Mouse (Mus musculus) neural tube, embryonic 13.5 days (tissue): ENCODE results near the gene Fcgr3. TPM values are rescaled to one million over a fixed set of nuclear protein-coding genes. Genes with fewer than 3 reads are reported as not detected.
"Not testable (repeated sequence)": the region's sequence is repeated elsewhere in the genome, so short reads cannot be mapped to it uniquely, and the experiment has no call there.

ENCODE experiments used
- ATAC-seq: fragments of 200-750 bp; cut with Nextera tagmentation; 2 replicates; pipeline ENCODE4 v1.8.0; 2017; ENCODE audit warnings: low read depth, mild to moderate bottlenecking, moderate TSS enrichment, moderate library complexity
- H3K27ac ChIP-seq: fragments of 300-500 bp; sonication (generic); replicated peaks from 2 replicates; pipeline ENCODE4 v1.5.1; 2015; ENCODE audit warnings: moderate library complexity, mild to moderate bottlenecking, inconsistent platforms
- H3K27me3 ChIP-seq: fragments of 300-500 bp; sonication (generic); 2 replicates; pipeline ENCODE4 v1.6.1; 2015; ENCODE audit warnings: mild to moderate bottlenecking, inconsistent platforms
- H3K36me3 ChIP-seq: fragments of 300-500 bp; sonication (generic); 2 replicates; pipeline ENCODE4 v1.6.1; 2015; ENCODE audit warnings: mild to moderate bottlenecking, inconsistent platforms
- H3K4me1 ChIP-seq: fragments of 300-500 bp; sonication (generic); replicated peaks from 2 replicates; pipeline ENCODE4 v1.6.1; 2015; ENCODE audit warnings: inconsistent platforms
- H3K4me2 ChIP-seq: fragments of 300-500 bp; sonication (generic); 2 replicates; pipeline ENCODE4 v1.6.1; 2015; ENCODE audit warnings: inconsistent platforms, mild to moderate bottlenecking, moderate library complexity
- H3K4me3 ChIP-seq: fragments of 300-500 bp; sonication (generic); 2 replicates; pipeline ENCODE4 v1.5.1; 2015; ENCODE audit warnings: mild to moderate bottlenecking, inconsistent platforms
- H3K9ac ChIP-seq: fragments of 300-500 bp; sonication (generic); 2 replicates; pipeline ENCODE4 v1.6.1; 2015; ENCODE audit warnings: moderate library complexity, mild to moderate bottlenecking, inconsistent platforms
- H3K9me3 ChIP-seq: fragments of 300-500 bp; sonication (generic); 2 replicates; pipeline ENCODE4 v1.6.1; 2016; ENCODE audit warnings: inconsistent platforms
- WGBS: fragments of 180-500 bp; shearing (Covaris S2); methylation state at CpG from one replicate; pipeline ENCODE4 v1.1.7; 2015; 5-methylcytosine and 5-hydroxymethylcytosine counted together
- polyA plus RNA-seq: library from polyadenylated mRNA; unstranded; fragments of >200 nt; fragmentation: Nextera tagmentation; extraction: Ambion mirVana; gene quantifications from 2 replicates; pipeline ENCODE4 v1.2.1, GENCODE M21; 2015

Gene Fcgr3
- polyA plus RNA-seq, 1 experiment from 2014 or later, result 9.0 TPM

- Histone ChIP-seq H3K4me1 (peaks cover 7% of the 10 kb centered on the region), H3K9me3 (no peaks in the 10 kb centered on the region), H3K4me2 (peak overlapping the region; percentile 60), H3K9ac (peak overlapping the region; percentile 73), H3K27me3 (peaks cover 3% of the 10 kb centered on the region; the same call in 1 of the 2 replicates), H3K27ac (peak overlapping the region; percentile 82), H3K36me3 (no peaks in the 10 kb centered on the region), H3K4me3 (peak overlapping the region; percentile 64)
- WGBS, result under 1% methylated on average over 40 of the region's 40 CpGs
- ATAC-seq, result peak; percentile 91
Measured at GRCm38 (mm10) chr1:171101733-171102546, 37.2 kb upstream of the Fcgr3 start.

- 60% methylated on average over 2 of the region's 2 CpGs for WGBS
- H3K9ac ChIP-seq, result no peak overlapping the region
- no peaks in the 10 kb centered on the region for H3K9me3 ChIP-seq
- no peak overlapping the region for H3K27ac ChIP-seq
- no peak overlapping the region for H3K4me3 ChIP-seq
- peak overlapping the region; percentile 60; the same call in 1 of the 2 replicates for H3K4me2 ChIP-seq
- H3K27me3 ChIP-seq, result peaks cover 7% of the 10 kb centered on the region; the same call in 1 of the 2 replicates
- H3K36me3 ChIP-seq, result no peaks in the 10 kb centered on the region
- H3K4me1 ChIP-seq, result peaks cover 7% of the 10 kb centered on the region
- ATAC-seq, result no peak
Measured at GRCm38 (mm10) chr1:171101033-171101432, 36.3 kb upstream of the Fcgr3 start.

- Histone ChIP-seq H3K9me3 (no peaks in the 10 kb centered on the region), H3K4me3 (no peak overlapping the region), H3K9ac (no peak overlapping the region), H3K4me2 (no peak overlapping the region), H3K27me3 (peaks cover 12% of the 10 kb centered on the region; the same call in 1 of the 2 replicates), H3K36me3 (no peaks in the 10 kb centered on the region), H3K4me1 (no peaks in the 10 kb centered on the region), H3K27ac (no peak overlapping the region)
- ATAC-seq, result no peak
- 55% methylated on average over 2 of the region's 2 CpGs for WGBS
Measured at GRCm38 (mm10) chr1:171097612-171098011, 32.9 kb upstream of the Fcgr3 start.

GRCm38 (mm10) chr1:171097136-171097535, 32.4 kb upstream of the Fcgr3 start:
- H3K36me3 ChIP-seq, result no peaks in the 10 kb centered on the region
- no peak overlapping the region for H3K27ac ChIP-seq
- no peak for ATAC-seq
- H3K4me2 ChIP-seq, result no peak overlapping the region
- peaks cover 12% of the 10 kb centered on the region; the same call in 1 of the 2 replicates for H3K27me3 ChIP-seq
- no peak overlapping the region for H3K4me3 ChIP-seq
- H3K9ac ChIP-seq, result no peak overlapping the region
- H3K4me1 ChIP-seq, result no peaks in the 10 kb centered on the region
- no peaks in the 10 kb centered on the region for H3K9me3 ChIP-seq

- Histone ChIP-seq H3K36me3 (no peaks in the 10 kb centered on the region), H3K4me2 (0 out of 2 replicates have a peak overlapping the region, but pooled peaks have one; percentile 7), H3K27me3 (peaks cover 12% of the 10 kb centered on the region; the same call in 1 of the 2 replicates), H3K9me3 (no peaks in the 10 kb centered on the region), H3K9ac (no peak overlapping the region), H3K4me1 (no peaks in the 10 kb centered on the region), H3K4me3 (no peak overlapping the region), H3K27ac (no peak overlapping the region)
- ATAC-seq, result no peak
- 19% methylated on average over 10 of the region's 10 CpGs for WGBS
Measured at GRCm38 (mm10) chr1:171096110-171096964, 31.6 kb upstream of the Fcgr3 start.

GRCm38 (mm10) chr1:171094424-171094823, 29.7 kb upstream of the Fcgr3 start:
- no peak overlapping the region for H3K9ac ChIP-seq
- H3K4me2 ChIP-seq, result no peak overlapping the region
- H3K27me3 ChIP-seq, result peaks cover 22% of the 10 kb centered on the region
- no peaks in the 10 kb centered on the region for H3K9me3 ChIP-seq
- H3K36me3 ChIP-seq, result no peaks in the 10 kb centered on the region
- no peak for ATAC-seq
- no peak overlapping the region for H3K4me3 ChIP-seq
- H3K4me1 ChIP-seq, result no peaks in the 10 kb centered on the region
- H3K27ac ChIP-seq, result no peak overlapping the region
- 81% methylated on average over 4 of the region's 4 CpGs for WGBS

GRCm38 (mm10) chr1:171090761-171091160, 26.0 kb upstream of the Fcgr3 start:
- Histone ChIP-seq H3K9ac (no peak overlapping the region), H3K4me2 (no peak overlapping the region), H3K4me3 (no peak overlapping the region), H3K27me3 (peaks cover 39% of the 10 kb centered on the region), H3K9me3 (no peaks in the 10 kb centered on the region), H3K27ac (no peak overlapping the region), H3K4me1 (no peaks in the 10 kb centered on the region; the same call in 1 of the 2 replicates), H3K36me3 (no peaks in the 10 kb centered on the region)
- WGBS, result 75% methylated on average over 2 of the region's 2 CpGs
- ATAC-seq, result no peak

GRCm38 (mm10) chr1:171089891-171090290, 25.2 kb upstream of the Fcgr3 start:
- Histone ChIP-seq H3K36me3 (no peaks in the 10 kb centered on the region), H3K4me2 (no peak overlapping the region), H3K9ac (no peak overlapping the region), H3K4me1 (no peaks in the 10 kb centered on the region; the same call in 1 of the 2 replicates), H3K4me3 (no peak overlapping the region), H3K27me3 (peaks cover 41% of the 10 kb centered on the region), H3K27ac (no peak overlapping the region), H3K9me3 (no peaks in the 10 kb centered on the region)
- ATAC-seq, result no peak
- 95% methylated on average over 1 of the region's 1 CpGs for WGBS

GRCm38 (mm10) chr1:171088237-171088869, 23.6 kb upstream of the Fcgr3 start:
- not testable (repeated sequence) for H3K9ac ChIP-seq, ATAC-seq, H3K4me1 ChIP-seq, H3K4me3 ChIP-seq, H3K36me3 ChIP-seq, H3K27ac ChIP-seq, H3K9me3 ChIP-seq
- 5% methylated on average over 10 of the region's 10 CpGs for WGBS
- peaks cover 38% of the 10 kb centered on the region for H3K27me3 ChIP-seq
- peak overlapping the region; percentile 33 for H3K4me2 ChIP-seq

- peak overlapping the region; percentile 47 for H3K4me3 ChIP-seq
- no peaks in the 10 kb centered on the region for H3K9me3 ChIP-seq
- H3K9ac ChIP-seq, result peak overlapping the region; percentile 66
- ATAC-seq, result no peak
- peaks cover 46% of the 10 kb centered on the region for H3K27me3 ChIP-seq
- no peaks in the 10 kb centered on the region; the same call in 1 of the 2 replicates for H3K4me1 ChIP-seq
- H3K36me3 ChIP-seq, result no peaks in the 10 kb centered on the region
- H3K27ac ChIP-seq, result no peak overlapping the region
- peak overlapping the region; percentile 77 for H3K4me2 ChIP-seq
- under 1% methylated on average over 26 of the region's 26 CpGs for WGBS
Measured at GRCm38 (mm10) chr1:171085718-171086117, 21.0 kb upstream of the Fcgr3 start.

GRCm38 (mm10) chr1:171081512-171082231, 16.9 kb upstream of the Fcgr3 start:
- peaks cover 36% of the 10 kb centered on the region for H3K27me3 ChIP-seq
- not testable (repeated sequence) for H3K9ac ChIP-seq, H3K4me3 ChIP-seq, H3K27ac ChIP-seq, H3K4me1 ChIP-seq, H3K9me3 ChIP-seq, H3K36me3 ChIP-seq, H3K4me2 ChIP-seq, ATAC-seq
- 35% methylated on average over 12 of the region's 17 CpGs for WGBS
